Mouse (Mus musculus) B cell, adult 67 days (primary cell): ENCODE measurements around the gene Gm884. TPM values are rescaled to one million over a fixed set of nuclear protein-coding genes. Genes with fewer than 3 reads are reported as not detected.

Experiments used
- total RNA-seq, 2 experiments: library from RNA; stranded (reverse); gene quantifications; 4 replicates each; pipeline ENCODE4 v1.2.4; 2023

The Gm884 gene
- not detected for total RNA-seq

GRCm38 (mm10) chr11:103621040-103621439 lies at the start of gene Gm884:
Gm884 (minus strand) TSS chr11:103621140.

GRCm38 (mm10) chr11:103649301-103649982 lies 28.5 kb upstream of the Gm884 start, which contains the start of gene Rprml:
Rprml (plus strand) TSS chr11:103649570.

DNA sequence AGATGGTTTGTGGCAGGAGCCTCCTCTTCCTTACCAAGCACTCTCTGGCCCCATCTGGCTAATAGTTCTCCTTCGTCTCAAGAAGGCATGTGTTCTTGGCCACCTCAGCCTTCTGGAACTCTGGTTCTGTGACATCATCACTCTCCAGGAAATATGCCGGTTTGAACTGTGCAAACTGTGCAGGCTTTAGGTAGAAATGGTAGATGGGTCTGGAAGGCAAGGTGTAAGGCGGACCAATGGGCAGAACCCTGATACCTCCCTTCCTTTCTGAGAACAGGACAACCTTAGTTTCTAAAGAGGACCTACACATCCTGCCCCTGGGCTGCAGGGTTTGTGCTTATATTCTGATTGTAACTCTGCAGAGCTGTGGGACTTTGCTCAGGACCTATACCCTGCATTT lies 17.9 kb upstream of the Gm884 start, which contains the start of gene Lyzl6:
Gene Lyzl6 (minus strand): TSS at position 101 of the 400 bp plus-strand sequence.

GRCm38 (mm10) chr11:103504497-103504896 lies 116.4 kb downstream of the Gm884 start, which contains the start of gene Lrrc37a:
Lrrc37a (minus strand) TSS chr11:103504597.

Other genes with a start within 250 kb of the Gm884 start
- 10 to 100 TPM; 81.9 to 83.4 TPM for gene Plekhm1, start 208.5 kb downstream of the Gm884 start, total RNA-seq
- not detected for gene Lrrc37a, start 116.5 kb downstream of the Gm884 start, total RNA-seq
- not detected for gene Lyzl6, start 17.8 kb upstream of the Gm884 start, total RNA-seq
- not detected for gene Rprml, start 28.4 kb upstream of the Gm884 start, total RNA-seq
- gene Gosr2, start 76.8 kb upstream of the Gm884 start, total RNA-seq, result 10 to 100 TPM; 54.8 to 57.5 TPM
- gene Wnt9b, start 128.7 kb upstream of the Gm884 start, total RNA-seq, result not detected
- not detected for gene Wnt3, start 153.0 kb upstream of the Gm884 start, total RNA-seq